Mouse (Mus musculus): ENCODE measurements around the gene Ndufs7.
"Not testable (repeated sequence)": the region's sequence is repeated elsewhere in the genome, so short reads cannot be mapped to it uniquely, and the experiment has no call there.

Gene Ndufs7

GRCm38 (mm10) chr10:80248971-80249640, at the start of gene Ndufs7:
Ndufs7 (plus strand) TSS chr10:80249121.
- peak; percentile 94 for DNase-seq

- peak; percentile 85 for DNase-seq
These were observed 49.4 kb upstream of the Ndufs7 start for GRCm38 (mm10) chr10:80199440-80200008.

GRCm38 (mm10) chr10:80200485-80200884, 48.4 kb upstream of the Ndufs7 start:
- no peak for DNase-seq

- DNase-seq: no peak
These were observed 44.9 kb upstream of the Ndufs7 start for GRCm38 (mm10) chr10:80204055-80204454.

- DNase-seq: no peak
These were observed 41.7 kb upstream of the Ndufs7 start for GRCm38 (mm10) chr10:80207201-80207600.

- no peak for DNase-seq
These were observed 41.2 kb upstream of the Ndufs7 start for GRCm38 (mm10) chr10:80207676-80208075.

GRCm38 (mm10) chr10:80208248-80208647, 40.7 kb upstream of the Ndufs7 start:
- no peak for DNase-seq

- DNase-seq: no peak
These were observed 40.0 kb upstream of the Ndufs7 start for GRCm38 (mm10) chr10:80208841-80209371.

- not testable (repeated sequence) for DNase-seq
These were observed 37.3 kb upstream of the Ndufs7 start for GRCm38 (mm10) chr10:80211547-80212103.

GRCm38 (mm10) chr10:80215048-80215772, 33.7 kb upstream of the Ndufs7 start:
- no peak for DNase-seq

GRCm38 (mm10) chr10:80220676-80221075, 28.2 kb upstream of the Ndufs7 start:
- no peak for DNase-seq

GRCm38 (mm10) chr10:80223137-80223536, 25.8 kb upstream of the Ndufs7 start:
- DNase-seq: not testable (repeated sequence)

- DNase-seq: no peak
These were observed 22.9 kb upstream of the Ndufs7 start for GRCm38 (mm10) chr10:80226071-80226415.

GRCm38 (mm10) chr10:80226416-80227165, 22.3 kb upstream of the Ndufs7 start, which contains the start of gene Mum1:
Mum1 (plus strand) TSS chr10:80226434.
- peak; percentile 100 for DNase-seq

GRCm38 (mm10) chr10:80227166-80227539, 21.8 kb upstream of the Ndufs7 start:
- no peak for DNase-seq

- no peak for DNase-seq
These were observed 20.8 kb upstream of the Ndufs7 start for GRCm38 (mm10) chr10:80227877-80228775.

- DNase-seq: peak; percentile 64
These were observed 12.6 kb upstream of the Ndufs7 start for GRCm38 (mm10) chr10:80236145-80236825.

- DNase-seq: no peak
These were observed 11.9 kb upstream of the Ndufs7 start for GRCm38 (mm10) chr10:80237020-80237419.

- no peak for DNase-seq
These were observed 10.6 kb upstream of the Ndufs7 start for GRCm38 (mm10) chr10:80238306-80238705.

- DNase-seq: no peak
These were observed 9.1 kb upstream of the Ndufs7 start for GRCm38 (mm10) chr10:80239791-80240190.

GRCm38 (mm10) chr10:80242088-80242487, 6.8 kb upstream of the Ndufs7 start:
- no peak for DNase-seq

Data from layer of hippocampus, adult 9-11 months (tissue).